Mouse (Mus musculus) liver, adult 2 months (tissue): ENCODE data around the gene Ddx58.
A peak's percentile ranks its signal among the peaks of the same experiment; 100 is the strongest.

Experiments used
- CTCF ChIP-seq: fragments of 200-500 bp; IDR thresholded peaks from 2 replicates; pipeline ENCODE4 v1.5.1; 2011; ENCODE audit warnings: low read depth, low read length, control low read depth
- POLR2A ChIP-seq: fragments of 200-500 bp; IDR thresholded peaks from 2 replicates; pipeline ENCODE4 v1.6.1; 2011; ENCODE audit warnings: low read length, control low read depth; ENCODE audit not compliant: insufficient read depth; ENCODE audit errors: extremely low read depth

DNA sequence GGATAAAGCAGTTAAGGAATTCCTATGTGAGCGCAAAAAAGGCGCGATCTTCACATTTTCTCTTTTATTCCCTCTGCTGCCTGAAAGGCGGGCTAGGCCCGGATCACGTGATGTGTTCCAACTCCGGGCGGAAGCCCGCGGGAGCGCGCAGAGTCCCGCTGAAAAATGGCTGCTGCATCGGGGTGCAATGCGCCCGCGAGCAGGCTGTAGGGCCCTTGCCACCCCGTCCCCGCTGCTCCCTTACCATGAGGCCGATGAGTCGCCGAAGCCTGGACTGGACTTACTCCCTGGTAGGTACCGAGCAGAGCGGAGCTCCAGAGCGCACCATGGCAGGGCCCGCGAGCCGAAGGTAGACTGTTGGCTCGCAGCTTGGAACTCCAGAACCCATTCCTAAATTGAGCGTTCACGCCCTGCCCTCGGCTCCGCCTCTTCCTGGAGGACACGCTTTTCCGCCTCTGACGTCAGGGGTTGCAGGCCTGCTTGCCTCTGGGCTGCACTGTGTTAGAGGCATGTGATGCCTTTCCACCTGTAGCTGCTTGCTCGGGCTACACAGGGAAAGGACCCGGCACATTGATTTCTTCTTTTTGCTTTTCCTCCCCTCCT lies 29.9 kb upstream of the Ddx58 start, which contains the start of the genes Smim27 and Topors:
- TF ChIP-seq POLR2A (peak; percentile 97), CTCF (no peak)
